Mouse (Mus musculus) CH12.LX (cell line): Measurements from ENCODE around the gene Lin52. TPM values are rescaled to one million over a fixed set of nuclear protein-coding genes. Genes with fewer than 3 reads are reported as not detected.

Source experiments
- DNase-seq: peaks from one replicate; pipeline ENCODE4 v3.0.0-alpha.2; 2013; ENCODE audit errors: extremely low read depth
- H3K27ac ChIP-seq: 2 replicates; pipeline ENCODE4 v1.5.1; 2012; ENCODE audit warnings: low read depth, mild to moderate bottlenecking, control low read depth, moderate library complexity; ENCODE audit not compliant: insufficient read depth
- H3K27me3 ChIP-seq: replicated peaks from 2 replicates; pipeline ENCODE3; 2012; ENCODE audit warnings: inconsistent platforms
- H3K36me3 ChIP-seq, 2 experiments: replicated peaks in 1 of 2; 2 replicates each; pipeline versions ENCODE3 to v1.6.1; 2012; ENCODE audit warnings: inconsistent platforms in 1 of 2, low read length in 1 of 2, mild to moderate bottlenecking in 1 of 2, mixed read lengths in 1 of 2, moderate library complexity in 1 of 2; ENCODE audit not compliant: control insufficient read depth in 1 of 2, insufficient read depth in 1 of 2
- H3K4me1 ChIP-seq, 2 experiments: 2 replicates each; pipeline ENCODE4 v1.6.1; 2012; ENCODE audit warnings: inconsistent platforms in 1 of 2, moderate library complexity in 1 of 2; ENCODE audit not compliant: insufficient read depth in 2 of 2, control insufficient read depth in 1 of 2
- H3K4me2 ChIP-seq: 2 replicates; pipeline ENCODE4 v1.6.1; 2012; ENCODE audit warnings: low read depth, mild to moderate bottlenecking, control low read depth; ENCODE audit not compliant: poor library complexity, insufficient read depth, severe bottlenecking
- H3K4me3 ChIP-seq, 3 experiments: fragments of 150-350 bp in 1 of 3; sonication (generic) in 1 of 3; replicated peaks in 1 of 3; 2 replicates each; pipeline versions ENCODE3 to v1.5.1; 2011 to 2012; ENCODE audit warnings: low read depth in 2 of 3, low read length in 2 of 3, mild to moderate bottlenecking in 2 of 3, moderate library complexity in 2 of 3, control low read depth in 1 of 3, improper control_type of control experiment in 1 of 3, inconsistent platforms in 1 of 3, mixed read lengths in 1 of 3; ENCODE audit not compliant: poor library complexity in 1 of 3
- H3K79me2 ChIP-seq: replicated peaks from 2 replicates; pipeline ENCODE4 v1.6.1; 2012; ENCODE audit warnings: mild to moderate bottlenecking, moderate library complexity; ENCODE audit not compliant: control insufficient read depth, poor library complexity, insufficient read depth, severe bottlenecking; ENCODE audit errors: extremely low read depth
- H3K9ac ChIP-seq: 2 replicates; pipeline ENCODE4 v1.6.1; 2012; ENCODE audit warnings: low read depth, mild to moderate bottlenecking, control low read depth, moderate library complexity; ENCODE audit not compliant: insufficient read depth
- H3K9me3 ChIP-seq: replicated peaks from 2 replicates; pipeline ENCODE3; 2012; ENCODE audit warnings: low read length, inconsistent platforms, mixed read lengths
- BHLHE40 ChIP-seq: IDR thresholded peaks from 2 replicates; pipeline ENCODE4 v1.6.1; 2011; ENCODE audit warnings: mild to moderate bottlenecking, low read depth, low read length, improper control_type of control experiment
- CTCF ChIP-seq, 2 experiments: IDR thresholded peaks in 1 of 2; conservative IDR thresholded peaks in 1 of 2; 2 replicates each; pipeline ENCODE4 v1.5.1; 2011 to 2012; ENCODE audit warnings: low read depth in 2 of 2, low read length in 2 of 2, improper control_type of control experiment in 1 of 2, inconsistent platforms in 1 of 2, mild to moderate bottlenecking in 1 of 2, moderate library complexity in 1 of 2
- E2F4 ChIP-seq: IDR thresholded peaks from 2 replicates; pipeline ENCODE4 v1.6.1; 2011; ENCODE audit warnings: low read depth, low read length, improper control_type of control experiment; ENCODE audit not compliant: insufficient replicate concordance
- ELF1 ChIP-seq: IDR thresholded peaks from 2 replicates; pipeline ENCODE4 v1.6.1; 2014; ENCODE audit warnings: low read depth, mild to moderate bottlenecking, inconsistent platforms, low read length, improper control_type of control experiment
- EP300 ChIP-seq: IDR thresholded peaks from 2 replicates; pipeline ENCODE4 v1.6.1; 2011; ENCODE audit warnings: low read length, improper control_type of control experiment
- ETS1 ChIP-seq: conservative IDR thresholded peaks from 2 replicates; pipeline ENCODE4 v1.6.1; 2012; ENCODE audit warnings: low read depth, mild to moderate bottlenecking, inconsistent platforms, low read length, improper control_type of control experiment, moderate library complexity
- GABPA ChIP-seq: IDR thresholded peaks from 2 replicates; pipeline ENCODE4 v1.6.1; 2012; ENCODE audit warnings: low read depth, low read length, improper control_type of control experiment, inconsistent platforms; ENCODE audit not compliant: insufficient replicate concordance
- HCFC1 ChIP-seq: IDR thresholded peaks from 2 replicates; pipeline ENCODE4 v1.6.1; 2012; ENCODE audit warnings: low read depth, mild to moderate bottlenecking, inconsistent platforms, low read length, improper control_type of control experiment
- JUN ChIP-seq: IDR thresholded peaks from 2 replicates; pipeline ENCODE4 v1.6.1; 2011; ENCODE audit warnings: low read depth, mild to moderate bottlenecking, low read length, improper control_type of control experiment, moderate library complexity; ENCODE audit not compliant: insufficient read depth
- MEF2A ChIP-seq: IDR thresholded peaks from 2 replicates; pipeline ENCODE4 v1.6.1; 2014; ENCODE audit warnings: low read depth, mild to moderate bottlenecking, inconsistent platforms, low read length, improper control_type of control experiment, borderline replicate concordance
- MXI1 ChIP-seq: IDR thresholded peaks from 2 replicates; pipeline ENCODE4 v1.6.1; 2011; ENCODE audit warnings: mild to moderate bottlenecking, low read depth, low read length, improper control_type of control experiment
- NELFE ChIP-seq: IDR thresholded peaks from 2 replicates; pipeline ENCODE4 v1.6.1; 2011; ENCODE audit warnings: low read depth, low read length, improper control_type of control experiment
- POLR2AphosphoS2 ChIP-seq: IDR thresholded peaks from 2 replicates; pipeline ENCODE4 v1.6.1; 2011; ENCODE audit warnings: low read depth, low read length, improper control_type of control experiment
- RAD21 ChIP-seq: IDR thresholded peaks from 2 replicates; pipeline ENCODE4 v1.6.1; 2011; ENCODE audit warnings: low read depth, mild to moderate bottlenecking, low read length, improper control_type of control experiment, moderate library complexity
- RCOR1 ChIP-seq: conservative IDR thresholded peaks from 2 replicates; pipeline ENCODE4 v1.6.1; 2012; ENCODE audit warnings: low read depth, mild to moderate bottlenecking, inconsistent platforms, low read length, improper control_type of control experiment
- TCF12 ChIP-seq: IDR thresholded peaks from 2 replicates; pipeline ENCODE4 v1.6.1; 2014; ENCODE audit warnings: low read depth, mild to moderate bottlenecking, inconsistent platforms, low read length, improper control_type of control experiment
- USF1 ChIP-seq: IDR thresholded peaks from 2 replicates; pipeline ENCODE4 v1.6.1; 2014; ENCODE audit warnings: low read depth, mild to moderate bottlenecking, inconsistent platforms, low read length, improper control_type of control experiment
- USF2 ChIP-seq: conservative IDR thresholded peaks from 2 replicates; pipeline ENCODE4 v1.6.1; 2011; ENCODE audit warnings: low read depth, low read length, improper control_type of control experiment
- ZC3H11A ChIP-seq: IDR thresholded peaks from 2 replicates; pipeline ENCODE4 v1.6.1; 2012; ENCODE audit warnings: low read depth, mild to moderate bottlenecking, inconsistent platforms, low read length, improper control_type of control experiment
- ZMIZ1 ChIP-seq: IDR thresholded peaks from 2 replicates; pipeline ENCODE4 v1.6.1; 2012; ENCODE audit warnings: low read depth, mild to moderate bottlenecking, inconsistent platforms, low read length, improper control_type of control experiment
- dilution Hi-C: fragments of 300-500 bp; cut with MboI; formaldehyde crosslinking; loops from 2 replicates; pipeline ENCODE4 v1.14.3; 2020; ENCODE audit warnings: low sequenced_read_pairs; ENCODE audit not compliant: extremely low pct_unique_long_range_greater_than_20kb, extremely low pct_ligation_motif_present
- in situ Hi-C: fragments of 300-500 bp; cut with MboI; formaldehyde crosslinking; loops from 3 replicates; pipeline ENCODE4 v1.14.3; 2019; ENCODE audit warnings: low sequenced_read_pairs, low pct_ligation_motif_present, low pct_unique_long_range_greater_than_20kb, mixed read lengths
- polyA plus RNA-seq: library from polyadenylated mRNA; unstranded; fragments of >175 nt; gene quantifications from 2 replicates; pipeline ENCODE4 v1.2.1, GENCODE M21; 2012; ENCODE audit warnings: low read depth; ENCODE audit not compliant: insufficient read length
- total RNA-seq, 2 experiments: library from RNA; depleted of rRNA; stranded (reverse); fragments of 300-350 nt in 1 of 2; fragments of >200 nt in 1 of 2; gene quantifications; 2 replicates each; pipeline ENCODE4 v1.2.3; 2012 to 2014

Lin52 gene
- total and polyA plus RNA-seq, 3 experiments: 5.9 to 16.2 (median 8.7) TPM

DNA sequence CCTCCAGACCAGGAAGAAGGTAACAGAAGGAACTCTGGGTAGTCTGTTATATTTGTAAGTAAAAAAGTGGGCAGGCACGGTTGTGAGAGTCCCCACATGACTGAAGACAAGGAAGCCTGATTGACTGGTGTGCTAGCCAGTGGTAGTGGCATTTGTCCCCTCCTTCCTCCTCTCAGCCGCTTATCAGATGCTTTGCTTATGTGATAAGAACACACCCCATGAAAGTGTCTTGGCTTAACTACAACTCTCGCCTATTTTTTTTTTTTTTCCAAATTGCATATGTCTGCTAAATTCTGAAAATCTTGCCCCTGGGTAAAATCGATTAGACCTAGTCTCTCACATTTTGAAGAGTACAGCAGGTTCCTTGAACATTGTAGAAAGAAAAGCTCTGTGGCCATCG, 79.2 kb downstream of the Lin52 start:
- dilution Hi-C loops: no loop called here
- no peaks in the 10 kb centered on the region for H3K27me3 ChIP-seq

GRCm38 (mm10) chr12:84531906-84532829, 80.9 kb downstream of the Lin52 start:
- Histone ChIP-seq H3K27ac (no peak overlapping the region), H3K9me3 (no peaks in the 10 kb centered on the region), H3K27me3 (no peaks in the 10 kb centered on the region), H3K79me2 (no peaks in the 10 kb centered on the region), H3K4me3 (no peak overlapping the region), H3K9ac (no peak overlapping the region), H3K36me3 (peaks cover 18 to 57% of the 10 kb centered on the region in 2 experiments)
- in situ Hi-C loops: no loop called here
- no peak for DNase-seq
- dilution Hi-C loops: no loop called here
- TF ChIP-seq TCF12 (no peak), USF1 (no peak)
- TF ChIP-seq, all 38 proteins: peak for 0
- Histone ChIP-seq H3K4me1 (no peaks in the 10 kb centered on the region), H3K4me2 (no peak overlapping the region)

More for the DNA sequence above, 79.2 kb downstream of the Lin52 start:
- Histone ChIP-seq H3K36me3 (peaks cover 18 to 59% of the 10 kb centered on the region in 2 experiments), H3K79me2 (no peaks in the 10 kb centered on the region), H3K4me3 (no peak overlapping the region), H3K4me1 (no peaks in the 10 kb centered on the region), H3K27ac (no peak overlapping the region)
- in situ Hi-C loops: no loop called here
- no peak for TF ChIP-seq ZMIZ1
- no peak for TF ChIP-seq USF2
- no peak for TF ChIP-seq HCFC1
- TF ChIP-seq NELFE: no peak
- no peak for TF ChIP-seq GABPA
- TF ChIP-seq MXI1: no peak
- TF ChIP-seq ETS1: no peak
- TF ChIP-seq RAD21: no peak
- TF ChIP-seq EP300: no peak
- no peak for TF ChIP-seq E2F4
- no peak for TF ChIP-seq JUN
- TF ChIP-seq CTCF (conservative IDR thresholded peaks at IDR 0.05 in 1 of 2, IDR thresholded peaks at IDR 0.05 in 1 of 2; ENCODE audit: low read depth in 2 of 2, low read length in 2 of 2): no peak
- TF ChIP-seq ZC3H11A: no peak
- TF ChIP-seq ELF1: no peak
- TF ChIP-seq RCOR1: no peak
- TF ChIP-seq MEF2A: no peak
- TF ChIP-seq POLR2AphosphoS2: no peak
- no peak for TF ChIP-seq BHLHE40
- no peak for TF ChIP-seq USF1
- TF ChIP-seq, all 38 proteins: peak for 0
- no peaks in the 10 kb centered on the region for H3K9me3 ChIP-seq
- no peak overlapping the region for H3K4me2 ChIP-seq
- no peak for DNase-seq
- H3K9ac ChIP-seq: no peak overlapping the region
